Mouse (Mus musculus) lung, postnatal 10 days (tissue): Measurements from ENCODE around the gene Dusp15.
A peak's percentile ranks its signal among the peaks of the same experiment; 100 is the strongest.

Experiments
- DNase-seq: peaks from one replicate; pipeline ENCODE4 v3.0.0; 2021

Gene Dusp15

GRCm38 (mm10) chr2:152904127-152904643, 47.3 kb downstream of the Dusp15 start:
- DNase-seq = no peak

- DNase-seq = peak; percentile 34
Measured at GRCm38 (mm10) chr2:152903586-152903985, 47.9 kb downstream of the Dusp15 start.

GRCm38 (mm10) chr2:152902658-152903057, 48.8 kb downstream of the Dusp15 start:
- no peak for DNase-seq

DNA sequence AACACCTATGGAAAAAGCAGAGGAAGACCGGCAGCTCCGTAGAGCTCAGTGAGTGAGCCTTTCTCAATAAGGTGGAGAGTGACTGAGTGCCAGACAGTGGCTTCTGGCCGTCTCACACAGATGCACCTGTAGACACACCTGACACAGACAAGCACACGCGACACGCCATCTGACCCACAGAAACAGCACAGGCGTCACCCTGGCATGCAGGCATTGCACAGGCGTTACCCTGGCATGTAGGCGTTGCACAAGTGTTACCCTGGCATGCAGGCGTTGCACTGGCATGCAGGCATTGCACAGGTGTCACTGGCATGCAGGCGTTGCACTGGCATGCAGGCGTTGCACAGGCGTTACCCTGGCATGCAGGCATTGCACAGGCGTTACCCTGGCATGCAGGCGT, 50.2 kb downstream of the Dusp15 start:
- no peak for DNase-seq

DNA sequence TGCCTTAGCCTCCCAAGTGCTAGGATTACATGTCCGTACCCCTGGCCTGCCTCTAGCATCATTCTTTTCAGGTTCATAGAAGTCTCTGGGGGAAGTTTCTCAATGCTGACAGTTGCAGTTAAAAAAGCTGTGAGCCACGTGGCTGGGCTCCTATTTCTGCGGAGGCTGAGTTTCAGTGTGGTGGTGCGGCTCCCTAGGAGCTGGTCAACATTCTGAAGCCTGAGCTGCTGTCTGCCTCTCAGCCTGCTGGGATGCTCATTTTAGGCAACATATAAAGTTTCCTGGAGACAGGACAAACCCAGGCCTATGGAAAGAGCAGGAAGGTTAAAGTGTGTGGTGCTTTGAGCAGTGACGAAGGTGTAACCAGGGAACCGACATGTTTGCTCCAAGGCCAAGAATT, 52.5 kb downstream of the Dusp15 start:
- DNase-seq = no peak

- no peak for DNase-seq
Measured at GRCm38 (mm10) chr2:152896926-152897325, 54.6 kb downstream of the Dusp15 start.

DNA sequence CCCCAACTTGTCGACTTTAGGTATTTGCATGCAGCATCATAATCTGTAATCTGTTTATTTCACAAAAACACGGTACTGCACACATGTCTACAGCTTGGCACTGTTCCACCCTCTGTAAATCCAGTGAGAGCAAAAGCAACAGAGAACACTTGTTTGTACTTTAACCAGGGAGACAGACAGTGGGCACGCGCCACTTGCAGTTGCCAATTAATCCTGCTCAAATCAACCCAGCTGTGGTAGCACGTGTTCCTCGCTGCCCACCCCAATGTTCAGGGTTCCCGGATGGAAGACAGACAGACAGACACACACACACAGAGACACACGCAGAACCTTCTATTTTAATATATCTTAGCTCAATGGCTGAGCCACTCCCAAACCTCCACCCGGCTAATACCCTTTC, 55.7 kb downstream of the Dusp15 start:
- DNase-seq = no peak
